Mouse (Mus musculus) liver, embryonic 15.5 days (tissue): ENCODE results near the gene Nrp2. TPM values are rescaled to one million over a fixed set of nuclear protein-coding genes. Genes with fewer than 3 reads are reported as not detected.

Experiments used
- ATAC-seq: fragments of 200-750 bp; cut with Nextera tagmentation; 2 replicates; pipeline ENCODE4 v1.8.0; 2017; ENCODE audit warnings: moderate number of reproducible peaks, mild to moderate bottlenecking, moderate library complexity; ENCODE audit not compliant: insufficient read depth
- H3K27ac ChIP-seq: fragments of 300-500 bp; sonication (generic); replicated peaks from 2 replicates; pipeline ENCODE4 v1.5.1; 2015; ENCODE audit warnings: mild to moderate bottlenecking, inconsistent platforms
- H3K27me3 ChIP-seq: fragments of 300-500 bp; sonication (generic); 2 replicates; pipeline ENCODE4 v1.6.1; 2015; ENCODE audit warnings: mild to moderate bottlenecking, inconsistent platforms
- H3K36me3 ChIP-seq: fragments of 300-500 bp; sonication (generic); replicated peaks from 2 replicates; pipeline ENCODE4 v1.6.1; 2015; ENCODE audit warnings: moderate library complexity, mild to moderate bottlenecking, inconsistent platforms
- H3K4me1 ChIP-seq: fragments of 300-500 bp; sonication (generic); replicated peaks from 2 replicates; pipeline ENCODE4 v1.6.1; 2015; ENCODE audit warnings: inconsistent platforms
- H3K4me2 ChIP-seq: fragments of 300-500 bp; sonication (generic); 2 replicates; pipeline ENCODE4 v1.6.1; 2015; ENCODE audit warnings: moderate library complexity, mild to moderate bottlenecking, inconsistent platforms
- H3K4me3 ChIP-seq: fragments of 300-500 bp; sonication (generic); replicated peaks from 2 replicates; pipeline ENCODE4 v1.5.1; 2015; ENCODE audit warnings: mild to moderate bottlenecking, inconsistent platforms
- H3K9ac ChIP-seq: fragments of 300-500 bp; sonication (generic); 2 replicates; pipeline ENCODE4 v1.6.1; 2015; ENCODE audit warnings: moderate library complexity, mild to moderate bottlenecking, inconsistent platforms
- H3K9me3 ChIP-seq: fragments of 300-500 bp; sonication (generic); replicated peaks from 2 replicates; pipeline ENCODE4 v1.6.1; 2016; ENCODE audit warnings: inconsistent platforms
- WGBS: fragments of 180-500 bp; shearing (Covaris S2); methylation state at CpG from one replicate; pipeline ENCODE4 v1.1.7; 2015; ENCODE audit warnings: mixed read lengths; ENCODE audit not compliant: insufficient replicate concordance; 5-methylcytosine and 5-hydroxymethylcytosine counted together
- polyA plus RNA-seq: library from polyadenylated mRNA; unstranded; fragments of >200 nt; fragmentation: Nextera tagmentation; extraction: Ambion mirVana; gene quantifications from 2 replicates; pipeline ENCODE4 v1.2.1, GENCODE M21; 2015

Nrp2 gene
- polyA plus RNA-seq, 1 experiment from 2014 or later = 0.71 TPM

GRCm38 (mm10) chr1:62754066-62754835 lies 51.2 kb downstream of the Nrp2 start:
- no peaks in the 10 kb centered on the region for H3K4me1 ChIP-seq
- 58% methylated on average over 8 of the region's 8 CpGs for WGBS
- no peak overlapping the region for H3K4me2 ChIP-seq
- H3K36me3 ChIP-seq = no peaks in the 10 kb centered on the region
- ATAC-seq = no peak
- H3K9me3 ChIP-seq = no peaks in the 10 kb centered on the region
- H3K4me3 ChIP-seq = no peak overlapping the region
- H3K27me3 ChIP-seq = no peaks in the 10 kb centered on the region
- no peak overlapping the region for H3K27ac ChIP-seq
- H3K9ac ChIP-seq = no peak overlapping the region

GRCm38 (mm10) chr1:62760086-62760485 lies 57.0 kb downstream of the Nrp2 start:
- no peak for ATAC-seq
- Histone ChIP-seq H3K27me3 (no peaks in the 10 kb centered on the region), H3K36me3 (no peaks in the 10 kb centered on the region), H3K4me2 (no peak overlapping the region), H3K4me1 (no peaks in the 10 kb centered on the region), H3K9ac (no peak overlapping the region), H3K9me3 (no peaks in the 10 kb centered on the region), H3K4me3 (no peak overlapping the region), H3K27ac (no peak overlapping the region)
- WGBS = 13% methylated on average over 5 of the region's 5 CpGs

GRCm38 (mm10) chr1:62760565-62760964 lies 57.5 kb downstream of the Nrp2 start:
- Histone ChIP-seq H3K4me3 (no peak overlapping the region), H3K4me2 (no peak overlapping the region), H3K36me3 (no peaks in the 10 kb centered on the region), H3K27me3 (no peaks in the 10 kb centered on the region), H3K9me3 (no peaks in the 10 kb centered on the region), H3K4me1 (no peaks in the 10 kb centered on the region), H3K9ac (no peak overlapping the region), H3K27ac (no peak overlapping the region)
- no peak for ATAC-seq
- WGBS = 61% methylated on average over 17 of the region's 17 CpGs

GRCm38 (mm10) chr1:62763779-62764178 lies 60.7 kb downstream of the Nrp2 start:
- 72% methylated on average over 4 of the region's 4 CpGs for WGBS
- Histone ChIP-seq H3K36me3 (no peaks in the 10 kb centered on the region), H3K4me1 (no peaks in the 10 kb centered on the region), H3K27ac (no peak overlapping the region), H3K27me3 (no peaks in the 10 kb centered on the region), H3K9me3 (no peaks in the 10 kb centered on the region), H3K9ac (no peak overlapping the region), H3K4me2 (no peak overlapping the region), H3K4me3 (no peak overlapping the region)
- no peak for ATAC-seq

GRCm38 (mm10) chr1:62765171-62765570 lies 62.1 kb downstream of the Nrp2 start:
- no peaks in the 10 kb centered on the region for H3K9me3 ChIP-seq
- H3K4me1 ChIP-seq = no peaks in the 10 kb centered on the region
- H3K27ac ChIP-seq = no peak overlapping the region
- no peaks in the 10 kb centered on the region for H3K27me3 ChIP-seq
- H3K4me2 ChIP-seq = no peak overlapping the region
- H3K9ac ChIP-seq = no peak overlapping the region
- 60% methylated on average over 7 of the region's 7 CpGs for WGBS
- H3K36me3 ChIP-seq = no peaks in the 10 kb centered on the region
- ATAC-seq = no peak
- H3K4me3 ChIP-seq = no peak overlapping the region

GRCm38 (mm10) chr1:62766766-62767165 lies 63.7 kb downstream of the Nrp2 start:
- ATAC-seq = no peak
- no peak overlapping the region for H3K27ac ChIP-seq
- no peaks in the 10 kb centered on the region for H3K27me3 ChIP-seq
- no peak overlapping the region for H3K4me3 ChIP-seq
- H3K36me3 ChIP-seq = no peaks in the 10 kb centered on the region
- H3K9ac ChIP-seq = no peak overlapping the region
- H3K4me2 ChIP-seq = no peak overlapping the region
- 14% methylated on average over 4 of the region's 4 CpGs for WGBS
- no peaks in the 10 kb centered on the region for H3K9me3 ChIP-seq
- H3K4me1 ChIP-seq = no peaks in the 10 kb centered on the region

GRCm38 (mm10) chr1:62767611-62768010 lies 64.5 kb downstream of the Nrp2 start:
- no peak overlapping the region for H3K27ac ChIP-seq
- no peaks in the 10 kb centered on the region for H3K4me1 ChIP-seq
- no peaks in the 10 kb centered on the region for H3K27me3 ChIP-seq
- no peak for ATAC-seq
- no peaks in the 10 kb centered on the region for H3K36me3 ChIP-seq
- H3K4me2 ChIP-seq = no peak overlapping the region
- no peak overlapping the region for H3K9ac ChIP-seq
- H3K9me3 ChIP-seq = no peaks in the 10 kb centered on the region
- H3K4me3 ChIP-seq = no peak overlapping the region
- 76% methylated on average over 9 of the region's 9 CpGs for WGBS

- no peak overlapping the region for H3K9ac ChIP-seq
- no peaks in the 10 kb centered on the region for H3K27me3 ChIP-seq
- ATAC-seq = no peak
- H3K4me2 ChIP-seq = no peak overlapping the region
- 42% methylated on average over 4 of the region's 4 CpGs for WGBS
- H3K27ac ChIP-seq = no peak overlapping the region
- H3K36me3 ChIP-seq = no peaks in the 10 kb centered on the region
- peaks cover 14% of the 10 kb centered on the region for H3K4me1 ChIP-seq
- no peak overlapping the region for H3K4me3 ChIP-seq
- no peaks in the 10 kb centered on the region for H3K9me3 ChIP-seq
These were observed 67.5 kb downstream of the Nrp2 start for GRCm38 (mm10) chr1:62770576-62770975.

GRCm38 (mm10) chr1:62772391-62772790 lies 69.3 kb downstream of the Nrp2 start:
- Histone ChIP-seq H3K4me3 (no peak overlapping the region), H3K9me3 (no peaks in the 10 kb centered on the region), H3K9ac (no peak overlapping the region), H3K27ac (no peak overlapping the region), H3K4me1 (peaks cover 14% of the 10 kb centered on the region), H3K27me3 (no peaks in the 10 kb centered on the region), H3K36me3 (no peaks in the 10 kb centered on the region), H3K4me2 (no peak overlapping the region)
- no peak for ATAC-seq
- WGBS = 72% methylated on average over 4 of the region's 4 CpGs

- no peak overlapping the region for H3K9ac ChIP-seq
- no peaks in the 10 kb centered on the region for H3K36me3 ChIP-seq
- WGBS = 23% methylated on average over 10 of the region's 10 CpGs
- no peaks in the 10 kb centered on the region for H3K9me3 ChIP-seq
- H3K4me2 ChIP-seq = peak overlapping the region; percentile 29
- H3K4me1 ChIP-seq = peaks cover 14% of the 10 kb centered on the region
- H3K27ac ChIP-seq = 0 out of 2 replicates have a peak overlapping the region, but pooled peaks have one; percentile 19
- H3K27me3 ChIP-seq = no peaks in the 10 kb centered on the region
- H3K4me3 ChIP-seq = no peak overlapping the region
- ATAC-seq = peak; percentile 88
These were observed 70.2 kb downstream of the Nrp2 start for GRCm38 (mm10) chr1:62773105-62773920.

- H3K27ac ChIP-seq = 0 out of 2 replicates have a peak overlapping the region, but pooled peaks have one; percentile 19
- peak overlapping the region; percentile 29; the same call in 1 of the 2 replicates for H3K4me2 ChIP-seq
- no peak for ATAC-seq
- H3K4me1 ChIP-seq = peaks cover 14% of the 10 kb centered on the region
- whole genome bisulfite sequencing = 63% methylated on average over 3 of the region's 3 CpGs
- no peak overlapping the region for H3K4me3 ChIP-seq
- no peaks in the 10 kb centered on the region for H3K9me3 ChIP-seq
- H3K27me3 ChIP-seq = no peaks in the 10 kb centered on the region
- H3K9ac ChIP-seq = no peak overlapping the region
- no peaks in the 10 kb centered on the region for H3K36me3 ChIP-seq
These were observed 70.8 kb downstream of the Nrp2 start for GRCm38 (mm10) chr1:62773921-62774191.
